Mouse (Mus musculus): ENCODE data around the gene Isg15. TPM values are rescaled to one million over a fixed set of nuclear protein-coding genes. Genes with fewer than 3 reads are reported as not detected.

Isg15 gene
- polyA plus RNA-seq, 1 experiment from 2014 or later: 0.91 TPM

GRCm38 (mm10) chr4:156213134-156213533 lies 12.5 kb upstream of the Isg15 start:
- 91% methylated on average over 13 of the region's 13 CpGs for WGBS
- ATAC-seq (replicated peaks; ENCODE audit: low FRiP score, low TSS enrichment, low read depth): no peak
- H3K4me3 ChIP-seq (ENCODE audit: low read depth, low read length): no peak overlapping the region
- H3K27ac ChIP-seq (ENCODE audit: low read depth): no peak overlapping the region
- H3K4me2 ChIP-seq (ENCODE audit: low read length): no peak overlapping the region
- H3K9ac ChIP-seq (ENCODE audit: low read length): no peak overlapping the region
- H3K36me3 ChIP-seq (ENCODE audit: control insufficient read depth, insufficient read depth, low read length): no peaks in the 10 kb centered on the region
- H3K4me1 ChIP-seq (replicated peaks; ENCODE audit: control insufficient read depth, insufficient read depth, low read length): no peaks in the 10 kb centered on the region
- no peaks in the 10 kb centered on the region for H3K27me3 ChIP-seq (replicated peaks; ENCODE audit: control insufficient read depth, insufficient read depth, low read length)
- DNase-seq (ENCODE audit: low spot score): no peak
- no peaks in the 10 kb centered on the region for H3K9me3 ChIP-seq (ENCODE audit: control insufficient read depth, low read length)

- no peaks in the 10 kb centered on the region for H3K36me3 ChIP-seq (ENCODE audit: control insufficient read depth, insufficient read depth, low read length)
- no peak overlapping the region for H3K27ac ChIP-seq (ENCODE audit: low read depth)
- WGBS: 67% methylated on average over 13 of the region's 13 CpGs
- no peak overlapping the region for H3K4me3 ChIP-seq (ENCODE audit: low read depth, low read length)
- ATAC-seq (replicated peaks; ENCODE audit: low FRiP score, low TSS enrichment, low read depth) (no peak), DNase-seq (ENCODE audit: low spot score) (no peak)
- H3K9me3 ChIP-seq (ENCODE audit: control insufficient read depth, low read length): no peaks in the 10 kb centered on the region
- no peak overlapping the region for H3K4me2 ChIP-seq (ENCODE audit: low read length)
- no peaks in the 10 kb centered on the region for H3K4me1 ChIP-seq (replicated peaks; ENCODE audit: control insufficient read depth, insufficient read depth, low read length)
- H3K27me3 ChIP-seq (replicated peaks; ENCODE audit: control insufficient read depth, insufficient read depth, low read length): peaks cover 8% of the 10 kb centered on the region
- H3K9ac ChIP-seq (ENCODE audit: low read length): no peak overlapping the region
Measured at GRCm38 (mm10) chr4:156209963-156210635, 9.5 kb upstream of the Isg15 start.

GRCm38 (mm10) chr4:156208872-156209271 lies 8.3 kb upstream of the Isg15 start:
- no peak overlapping the region for H3K4me2 ChIP-seq (ENCODE audit: low read length)
- peaks cover 20% of the 10 kb centered on the region for H3K27me3 ChIP-seq (replicated peaks; ENCODE audit: control insufficient read depth, insufficient read depth, low read length)
- no peak overlapping the region for H3K9ac ChIP-seq (ENCODE audit: low read length)
- peaks cover 3% of the 10 kb centered on the region; the same call in 1 of the 2 replicates for H3K4me1 ChIP-seq (replicated peaks; ENCODE audit: control insufficient read depth, insufficient read depth, low read length)
- ATAC-seq (replicated peaks; ENCODE audit: low FRiP score, low TSS enrichment, low read depth) (no peak), DNase-seq (ENCODE audit: low spot score) (no peak)
- H3K27ac ChIP-seq (ENCODE audit: low read depth): no peak overlapping the region
- H3K9me3 ChIP-seq (ENCODE audit: control insufficient read depth, low read length): no peaks in the 10 kb centered on the region
- 82% methylated on average over 4 of the region's 4 CpGs for WGBS
- H3K4me3 ChIP-seq (ENCODE audit: low read depth, low read length): no peak overlapping the region
- H3K36me3 ChIP-seq (ENCODE audit: control insufficient read depth, insufficient read depth, low read length): no peaks in the 10 kb centered on the region

GRCm38 (mm10) chr4:156203413-156204131 lies 3.0 kb upstream of the Isg15 start:
- Histone ChIP-seq H3K9me3 (ENCODE audit: control insufficient read depth, low read length) (no peaks in the 10 kb centered on the region), H3K4me1 (replicated peaks; ENCODE audit: control insufficient read depth, insufficient read depth, low read length) (peaks cover 9% of the 10 kb centered on the region), H3K27ac (ENCODE audit: low read depth) (0 out of 2 replicates have a peak overlapping the region, but pooled peaks have one; percentile 22), H3K9ac (ENCODE audit: low read length) (peak overlapping the region; percentile 54), H3K4me3 (ENCODE audit: low read depth, low read length) (peak overlapping the region; percentile 59), H3K27me3 (replicated peaks; ENCODE audit: control insufficient read depth, insufficient read depth, low read length) (peaks cover 34% of the 10 kb centered on the region), H3K4me2 (ENCODE audit: low read length) (peak overlapping the region; percentile 69), H3K36me3 (ENCODE audit: control insufficient read depth, insufficient read depth, low read length) (no peaks in the 10 kb centered on the region)
- peak; percentile 77 for DNase-seq (ENCODE audit: low spot score)
- peak; percentile 40; the same call in 1 of the 2 replicates for ATAC-seq (replicated peaks; ENCODE audit: low FRiP score, low TSS enrichment, low read depth)
- under 1% methylated on average over 49 of the region's 49 CpGs for WGBS

- WGBS: 1% methylated on average over 34 of the region's 39 CpGs
- peak within 1 kb of the TSS; percentile 59 for H3K4me3 ChIP-seq (ENCODE audit: low read depth, low read length)
- H3K4me1 ChIP-seq (replicated peaks; ENCODE audit: control insufficient read depth, insufficient read depth, low read length): peaks cover 9% of the 10 kb centered on the region
- H3K4me2 ChIP-seq (ENCODE audit: low read length): peak within 1 kb of the TSS; percentile 69
- peak; percentile 65 for ATAC-seq (replicated peaks; ENCODE audit: low FRiP score, low TSS enrichment, low read depth)
- no peaks in the 10 kb centered on the region for H3K36me3 ChIP-seq (ENCODE audit: control insufficient read depth, insufficient read depth, low read length)
- H3K9ac ChIP-seq (ENCODE audit: low read length): peak within 1 kb of the TSS; percentile 54
- H3K27ac ChIP-seq (ENCODE audit: low read depth): 0 out of 2 replicates have a peak within 1 kb of the TSS, but pooled peaks have one; percentile 22
- H3K27me3 ChIP-seq (replicated peaks; ENCODE audit: control insufficient read depth, insufficient read depth, low read length): peaks cover 34% of the 10 kb centered on the region
- H3K9me3 ChIP-seq (ENCODE audit: control insufficient read depth, low read length): no peaks in the 10 kb centered on the region
- peak; percentile 74 for DNase-seq (ENCODE audit: low spot score)
Measured at GRCm38 (mm10) chr4:156203001-156203412, 2.4 kb upstream of the Isg15 start, which contains the start of gene AW011738. TSS of gene AW011738 (plus strand) at chr4:156203304.

GRCm38 (mm10) chr4:156202462-156202893 lies 1.9 kb upstream of the Isg15 start:
- peaks cover 9% of the 10 kb centered on the region for H3K4me1 ChIP-seq (replicated peaks; ENCODE audit: control insufficient read depth, insufficient read depth, low read length)
- ATAC-seq (replicated peaks; ENCODE audit: low FRiP score, low TSS enrichment, low read depth): no peak
- H3K9me3 ChIP-seq (ENCODE audit: control insufficient read depth, low read length): no peaks in the 10 kb centered on the region
- DNase-seq (ENCODE audit: low spot score): no peak
- H3K36me3 ChIP-seq (ENCODE audit: control insufficient read depth, insufficient read depth, low read length): no peaks in the 10 kb centered on the region
- no peak overlapping the region for H3K27ac ChIP-seq (ENCODE audit: low read depth)
- peaks cover 34% of the 10 kb centered on the region for H3K27me3 ChIP-seq (replicated peaks; ENCODE audit: control insufficient read depth, insufficient read depth, low read length)
- 25% methylated on average over 12 of the region's 12 CpGs for WGBS
- no peak overlapping the region for H3K9ac ChIP-seq (ENCODE audit: low read length)
- peak overlapping the region; percentile 59 for H3K4me3 ChIP-seq (ENCODE audit: low read depth, low read length)
- peak overlapping the region; percentile 69 for H3K4me2 ChIP-seq (ENCODE audit: low read length)

- WGBS: 0% methylated on average over 20 of the region's 26 CpGs
- DNase-seq (ENCODE audit: low spot score): peak; percentile 96
Measured at GRCm38 (mm10) chr4:156197829-156198205, 2.8 kb downstream of the Isg15 start.

GRCm38 (mm10) chr4:156197131-156197828 lies 3.3 kb downstream of the Isg15 start, which contains the start of gene Agrn:
TSS of gene Agrn (minus strand) at chr4:156197488.
- peaks cover 22% of the 10 kb centered on the region for H3K36me3 ChIP-seq (ENCODE audit: control insufficient read depth, insufficient read depth, low read length)
- peak within 1 kb of the TSS; percentile 75 for H3K9ac ChIP-seq (ENCODE audit: low read length)
- DNase-seq (ENCODE audit: low spot score): peak; percentile 84
- ATAC-seq (replicated peaks; ENCODE audit: low FRiP score, low TSS enrichment, low read depth): peak; percentile 81
- peak within 1 kb of the TSS; percentile 90 for H3K4me2 ChIP-seq (ENCODE audit: low read length)
- H3K27ac ChIP-seq (ENCODE audit: low read depth): peak within 1 kb of the TSS; percentile 94
- H3K9me3 ChIP-seq (ENCODE audit: control insufficient read depth, low read length): no peaks in the 10 kb centered on the region
- under 1% methylated on average over 35 of the region's 88 CpGs for WGBS
- peak within 1 kb of the TSS; percentile 83 for H3K4me3 ChIP-seq (ENCODE audit: low read depth, low read length)
- H3K4me1 ChIP-seq (replicated peaks; ENCODE audit: control insufficient read depth, insufficient read depth, low read length): peaks cover 38% of the 10 kb centered on the region
- peaks cover 4% of the 10 kb centered on the region; the same call in 1 of the 2 replicates for H3K27me3 ChIP-seq (replicated peaks; ENCODE audit: control insufficient read depth, insufficient read depth, low read length)

More at GRCm38 (mm10) chr4:156197829-156198205, 2.8 kb downstream of the Isg15 start:
- ATAC-seq (replicated peaks; ENCODE audit: low FRiP score, low TSS enrichment, low read depth): peak; percentile 91
- Histone ChIP-seq H3K4me3 (ENCODE audit: low read depth, low read length) (peak overlapping the region; percentile 83), H3K9me3 (ENCODE audit: control insufficient read depth, low read length) (no peaks in the 10 kb centered on the region), H3K27ac (ENCODE audit: low read depth) (peak overlapping the region; percentile 94), H3K27me3 (replicated peaks; ENCODE audit: control insufficient read depth, insufficient read depth, low read length) (peaks cover 9% of the 10 kb centered on the region), H3K4me2 (ENCODE audit: low read length) (peak overlapping the region; percentile 55), H3K4me1 (replicated peaks; ENCODE audit: control insufficient read depth, insufficient read depth, low read length) (peaks cover 38% of the 10 kb centered on the region), H3K36me3 (ENCODE audit: control insufficient read depth, insufficient read depth, low read length) (peaks cover 16% of the 10 kb centered on the region), H3K9ac (ENCODE audit: low read length) (peak overlapping the region; percentile 51)

All from intestine, embryonic 14.5 days (tissue).